Mouse (Mus musculus) bone marrow macrophage, adult 2 months (primary cell): ENCODE measurements around the gene Gm20388. TPM values are rescaled to one million over a fixed set of nuclear protein-coding genes. Genes with fewer than 3 reads are reported as not detected.

Experiments used
- H3K27ac ChIP-seq: 2 replicates; pipeline ENCODE4 v1.5.1; 2012; ENCODE audit warnings: low read depth, low read length; ENCODE audit not compliant: insufficient read depth
- H3K4me1 ChIP-seq: 2 replicates; pipeline ENCODE4 v1.6.1; 2012; ENCODE audit warnings: low read length; ENCODE audit not compliant: control insufficient read depth, insufficient read depth
- H3K4me3 ChIP-seq: 2 replicates; pipeline ENCODE4 v1.5.1; 2012; ENCODE audit warnings: mild to moderate bottlenecking, low read length, moderate library complexity; ENCODE audit not compliant: insufficient read depth
- CTCF ChIP-seq: IDR thresholded peaks from 2 replicates; pipeline ENCODE4 v1.5.1; 2012; ENCODE audit warnings: low read depth, mild to moderate bottlenecking, low read length, moderate library complexity
- POLR2A ChIP-seq: IDR thresholded peaks from 2 replicates; pipeline ENCODE4 v1.6.1; 2012; ENCODE audit warnings: mild to moderate bottlenecking, low read depth, low read length, borderline replicate concordance
- polyA plus RNA-seq: library from polyadenylated mRNA; stranded (reverse); fragments of >200 nt; gene quantifications from 2 replicates; pipeline ENCODE4 v1.2.4, GENCODE M21; 2012; ENCODE audit not compliant: missing spikeins, insufficient read depth, insufficient read length

The Gm20388 gene
- polyA plus RNA-seq, 1 experiment = 32.7 TPM

DNA sequence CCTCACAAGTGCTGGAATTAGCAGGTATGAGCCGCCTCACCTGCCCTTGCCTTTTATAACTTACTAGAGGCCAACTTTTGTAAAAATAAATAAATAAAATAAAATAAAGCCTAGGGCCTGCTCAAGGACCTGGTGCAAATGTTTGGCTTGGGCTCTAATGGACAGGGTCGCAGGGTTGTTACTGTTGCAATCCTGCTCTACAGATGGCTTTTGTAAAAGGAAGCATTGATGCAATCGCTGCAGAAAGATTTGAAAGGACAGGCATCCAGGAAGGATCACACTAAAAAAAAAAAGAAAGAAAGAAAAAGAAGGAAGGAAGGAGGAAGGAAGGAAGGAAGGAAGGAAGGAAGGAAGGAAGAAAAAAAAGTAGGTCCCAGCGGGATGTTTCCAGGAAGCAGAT is 3949.7 kb downstream of the Gm20388 start:
- peaks cover 10% of the 10 kb centered on the region for H3K4me1 ChIP-seq

DNA sequence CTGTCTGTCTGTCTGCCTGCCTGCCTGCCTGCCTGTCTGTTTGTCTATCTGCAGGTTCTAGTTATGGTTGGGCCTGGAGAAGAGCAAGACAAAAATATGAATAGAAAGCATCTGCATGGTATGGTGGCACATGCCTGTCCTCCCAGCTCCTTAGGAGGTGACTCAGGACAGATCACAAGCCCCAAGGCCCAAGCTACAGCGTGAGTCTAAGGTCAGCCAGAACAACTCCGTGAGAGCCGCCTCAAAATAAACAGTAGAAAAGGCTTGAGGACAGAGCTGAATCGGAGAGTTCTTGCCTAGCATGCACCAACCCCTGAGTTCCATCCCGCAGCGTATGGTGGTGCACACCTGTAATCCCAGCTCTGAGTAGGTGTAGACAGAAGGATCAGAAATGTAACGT is 3955.1 kb downstream of the Gm20388 start:
- TF ChIP-seq POLR2A = no peak
- TF ChIP-seq CTCF = no peak
- no peak overlapping the region for H3K27ac ChIP-seq
- H3K4me1 ChIP-seq = no peaks in the 10 kb centered on the region
- H3K4me3 ChIP-seq = no peak overlapping the region

More for the DNA sequence above, 3949.7 kb downstream of the Gm20388 start:
- TF ChIP-seq CTCF (no peak), POLR2A (no peak)
- Histone ChIP-seq H3K27ac (no peak overlapping the region), H3K4me3 (no peak overlapping the region)

DNA sequence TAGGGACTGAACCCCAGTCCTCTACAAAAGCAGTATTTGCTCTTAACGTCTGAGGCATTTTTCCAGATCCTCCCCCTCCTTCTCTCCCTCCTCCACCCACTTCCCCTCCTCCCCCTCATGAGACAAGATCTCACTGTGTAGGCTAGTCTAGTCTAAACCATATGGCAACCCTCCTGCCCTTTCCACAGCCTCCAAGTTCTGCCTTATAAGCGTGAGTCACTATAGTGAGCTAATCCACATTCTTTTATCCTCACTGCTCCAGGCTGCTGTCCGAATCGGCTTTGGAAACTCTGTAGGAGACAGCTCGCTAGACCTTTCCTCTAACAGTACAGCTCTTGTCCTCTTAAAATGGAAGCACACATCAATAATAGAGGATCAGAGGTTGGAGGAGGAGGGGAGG is 3956.3 kb downstream of the Gm20388 start:
- TF ChIP-seq POLR2A = no peak
- Histone ChIP-seq H3K27ac (no peak overlapping the region), H3K4me3 (no peak overlapping the region), H3K4me1 (peaks cover 2% of the 10 kb centered on the region; the same call in 1 of the 2 replicates)

DNA sequence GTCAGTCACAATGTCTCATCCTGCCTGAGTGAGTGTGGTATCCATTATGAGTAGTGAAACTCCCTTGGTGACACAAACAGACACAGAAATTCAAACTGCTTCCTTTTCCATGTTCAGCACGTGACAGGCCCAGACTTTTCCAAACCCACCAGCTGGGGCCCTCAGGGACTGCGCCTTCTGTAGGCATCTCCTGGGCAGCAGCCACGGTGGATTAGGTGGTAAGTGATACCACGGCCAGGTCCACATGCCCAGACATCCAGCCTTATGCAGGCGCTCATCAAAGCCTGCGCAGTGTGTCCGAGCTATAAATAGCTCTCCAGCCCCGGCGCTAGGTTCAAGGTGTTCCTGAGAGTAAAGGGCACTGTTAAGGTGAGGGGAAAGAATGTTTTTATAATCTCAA is 3961.4 kb downstream of the Gm20388 start:
- Histone ChIP-seq H3K4me3 (no peak overlapping the region), H3K27ac (no peak overlapping the region), H3K4me1 (peaks cover 16% of the 10 kb centered on the region)
- TF ChIP-seq CTCF = no peak
- TF ChIP-seq POLR2A = no peak

DNA sequence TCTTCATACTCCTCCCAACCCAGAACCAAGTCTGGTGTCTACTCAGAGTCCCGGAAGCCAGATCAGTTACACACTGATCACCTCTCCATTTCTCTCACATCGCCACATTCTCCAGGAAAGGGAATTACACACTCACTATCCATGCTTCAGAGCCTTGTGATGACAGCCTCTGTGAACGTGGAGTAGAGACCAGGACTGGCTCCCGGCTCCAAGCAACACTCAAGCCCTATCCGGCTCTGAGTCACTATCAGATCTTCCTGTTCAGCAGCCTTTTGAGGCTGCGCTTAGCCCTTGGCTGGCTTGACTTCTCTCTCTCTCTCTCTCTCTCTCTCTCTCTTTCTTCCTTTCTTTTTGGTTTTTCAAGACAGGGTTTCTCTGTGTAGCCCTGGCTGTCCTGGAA is 3962.7 kb downstream of the Gm20388 start:
- Histone ChIP-seq H3K4me1 (peaks cover 26% of the 10 kb centered on the region), H3K27ac (no peak overlapping the region), H3K4me3 (no peak overlapping the region)
- no peak for TF ChIP-seq POLR2A
- no peak for TF ChIP-seq CTCF

DNA sequence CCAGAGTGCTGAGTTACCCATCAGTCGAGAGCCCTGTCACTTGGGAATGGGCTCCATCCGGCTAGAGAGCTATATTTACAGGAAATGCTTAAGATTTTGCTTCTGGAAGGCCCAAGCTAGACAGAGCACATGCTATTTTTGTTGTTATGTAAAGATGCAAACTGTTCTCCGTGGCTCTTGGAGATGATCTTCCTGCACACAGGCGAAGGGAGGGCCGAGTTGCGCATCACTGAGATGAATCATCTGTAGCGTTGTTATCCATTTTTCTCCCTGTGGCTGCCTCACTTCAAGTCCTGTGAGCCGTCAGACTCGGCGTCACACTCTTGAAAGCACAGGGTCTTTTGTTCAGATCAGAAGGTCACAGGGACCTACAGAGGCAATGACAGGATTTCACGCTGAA is 3963.7 kb downstream of the Gm20388 start:
- no peak overlapping the region for H3K4me3 ChIP-seq
- H3K4me1 ChIP-seq = peaks cover 33% of the 10 kb centered on the region
- H3K27ac ChIP-seq = no peak overlapping the region
- TF ChIP-seq POLR2A (no peak), CTCF (no peak)

DNA sequence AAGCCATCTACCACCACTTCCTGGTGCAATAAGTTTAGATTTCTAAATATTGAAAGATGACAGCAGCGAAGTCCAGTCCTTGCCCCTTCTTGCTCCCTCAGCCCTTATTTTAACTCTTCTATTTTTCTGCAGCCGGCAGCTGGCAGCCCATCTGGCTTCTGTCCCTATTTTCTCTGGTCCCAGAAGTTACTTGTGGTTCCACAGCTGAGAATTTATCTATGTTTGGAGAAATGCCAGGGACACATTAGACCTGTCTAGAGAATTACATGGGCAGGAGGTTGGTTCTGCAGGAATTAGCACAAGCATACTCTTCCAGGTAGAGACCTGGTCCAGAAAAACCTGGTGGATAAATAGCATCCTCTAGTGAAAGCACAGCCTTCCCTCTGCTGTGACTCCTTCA is 3967.2 kb downstream of the Gm20388 start:
- peaks cover 63% of the 10 kb centered on the region for H3K4me1 ChIP-seq
- no peak for TF ChIP-seq POLR2A
- TF ChIP-seq CTCF = no peak
- no peak overlapping the region for H3K4me3 ChIP-seq
- peak overlapping the region; percentile 8 for H3K27ac ChIP-seq

DNA sequence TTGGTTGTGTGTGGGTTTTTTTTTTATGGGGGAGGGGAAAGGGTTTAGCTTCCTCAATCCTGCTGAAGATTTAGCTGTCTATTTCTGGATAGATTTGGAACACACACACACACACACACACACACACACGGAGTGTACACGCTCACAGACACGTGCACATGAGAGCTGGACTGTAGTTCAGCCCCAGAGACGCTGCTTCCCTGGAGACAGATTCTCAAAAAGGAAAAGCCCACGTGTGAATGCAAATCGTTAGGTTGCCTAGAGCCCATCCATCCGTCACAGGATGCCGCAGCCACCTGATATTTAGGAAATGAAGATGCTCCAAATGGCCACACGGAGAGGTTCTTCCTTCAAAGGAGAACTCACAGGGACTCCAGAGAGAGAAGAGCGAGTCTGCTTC is 3969.6 kb downstream of the Gm20388 start:
- Histone ChIP-seq H3K4me1 (peaks cover 82% of the 10 kb centered on the region), H3K4me3 (no peak overlapping the region), H3K27ac (peak overlapping the region; percentile 82)
- no peak for TF ChIP-seq POLR2A
- no peak for TF ChIP-seq CTCF

DNA sequence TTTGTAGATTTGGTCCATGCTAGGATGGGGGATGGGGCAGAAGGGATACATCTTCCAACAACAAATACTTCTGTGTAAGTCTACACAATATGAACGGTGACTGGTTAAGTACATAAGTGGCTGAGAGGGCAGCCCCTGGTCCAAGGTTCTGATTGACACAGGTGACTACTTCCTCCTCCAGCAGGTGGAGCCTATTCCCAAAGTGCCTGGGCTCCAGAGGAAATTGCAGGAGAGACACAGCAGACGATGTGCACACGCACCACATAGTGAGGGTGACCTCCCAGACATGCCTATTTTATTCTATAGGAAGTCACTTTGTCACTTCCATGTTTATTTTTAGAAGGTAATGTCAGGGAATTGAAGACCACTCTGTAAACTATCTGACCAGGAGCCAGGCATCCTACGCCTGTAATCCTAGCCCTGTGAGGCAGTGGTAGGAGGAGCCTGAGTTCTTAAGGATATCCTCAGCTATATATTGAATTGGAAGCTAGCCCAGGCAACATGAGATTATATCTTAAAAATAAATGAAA is 3970.2 kb downstream of the Gm20388 start:
- H3K4me3 ChIP-seq = no peak overlapping the region
- H3K27ac ChIP-seq = peak overlapping the region; percentile 32
- TF ChIP-seq POLR2A (no peak), CTCF (no peak)
- H3K4me1 ChIP-seq = peaks cover 85% of the 10 kb centered on the region

DNA sequence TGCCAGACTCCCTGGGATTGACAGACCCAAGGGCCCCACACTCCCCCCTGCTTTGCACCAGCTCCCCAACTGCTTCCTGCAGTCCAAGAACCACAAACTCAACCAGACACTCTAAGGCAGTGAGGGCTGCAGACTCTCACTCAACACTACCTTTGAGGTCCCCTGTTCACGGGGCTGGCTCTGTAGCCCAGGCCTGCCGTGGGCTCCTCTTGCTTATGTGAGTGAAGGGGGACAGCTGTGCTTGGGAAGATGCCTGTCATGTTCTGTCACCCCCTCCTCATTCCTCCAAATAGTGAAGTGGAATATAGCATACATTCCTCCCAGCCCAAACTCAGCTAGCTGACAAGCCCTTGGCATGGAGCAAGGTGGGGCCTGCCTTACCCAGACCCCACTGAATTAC is 3971.8 kb downstream of the Gm20388 start:
- H3K4me3 ChIP-seq = no peak overlapping the region
- H3K4me1 ChIP-seq = peaks cover 87% of the 10 kb centered on the region
- H3K27ac ChIP-seq = no peak overlapping the region; the same call in 1 of the 2 replicates
- no peak for TF ChIP-seq CTCF
- no peak for TF ChIP-seq POLR2A

DNA sequence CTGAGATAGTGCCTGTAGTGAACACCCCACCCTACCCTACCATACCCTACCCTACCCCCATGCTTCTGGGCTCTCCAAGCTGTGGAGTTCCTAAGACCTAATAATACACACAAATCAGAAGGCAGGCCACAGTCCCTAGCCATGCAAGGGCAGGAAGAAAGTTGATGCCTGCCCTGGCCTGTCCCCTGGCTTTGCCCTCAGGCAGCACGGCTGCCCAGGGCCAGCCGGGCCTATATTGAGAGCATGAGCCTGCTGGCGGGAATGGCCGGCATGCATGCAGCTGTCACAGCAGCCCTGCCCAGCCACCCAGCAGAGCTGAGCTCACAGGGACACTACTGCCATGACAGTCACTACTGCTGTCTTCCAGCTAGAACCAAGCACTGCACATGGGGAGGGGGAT is 3972.5 kb downstream of the Gm20388 start:
- Histone ChIP-seq H3K27ac (peak overlapping the region; percentile 63), H3K4me1 (peaks cover 81% of the 10 kb centered on the region), H3K4me3 (no peak overlapping the region)
- TF ChIP-seq CTCF = no peak
